Mouse (Mus musculus): ENCODE results near the gene Pmfbp1. TPM values are rescaled to one million over a fixed set of nuclear protein-coding genes. Genes with fewer than 3 reads are reported as not detected.

Gene Pmfbp1
- polyA plus RNA-seq, 1 experiment from 2014 or later, result 1.8 TPM

Other genes starting within 250 kb of the Pmfbp1 start
- gene Dhx38, start 71.8 kb downstream of the Pmfbp1 start, polyA plus RNA-seq (2016; fragmentation: Nextera tagmentation; extraction: Ambion mirVana), result 30.3 and 32.4 TPM in 2 replicates
- gene Txnl4b, start 71.9 kb downstream of the Pmfbp1 start, polyA plus RNA-seq (2016; fragmentation: Nextera tagmentation; extraction: Ambion mirVana), result 26.9 and 27.1 TPM in 2 replicates
- gene Hp, start 85.1 kb downstream of the Pmfbp1 start, polyA plus RNA-seq (2016; fragmentation: Nextera tagmentation; extraction: Ambion mirVana), result 0.29 and 0.33 TPM in 2 replicates
- 38.6 and 41.6 TPM in 2 replicates for gene Dhodh, start 114.6 kb downstream of the Pmfbp1 start, polyA plus RNA-seq (2016; fragmentation: Nextera tagmentation; extraction: Ambion mirVana)
- 0.11 and 0.45 TPM in 2 replicates for gene Pkd1l3, start 120.5 kb downstream of the Pmfbp1 start, polyA plus RNA-seq (2016; fragmentation: Nextera tagmentation; extraction: Ambion mirVana)
- 172 and 181 TPM in 2 replicates for gene Ist1, start 199.2 kb downstream of the Pmfbp1 start, polyA plus RNA-seq (2016; fragmentation: Nextera tagmentation; extraction: Ambion mirVana)
- 74.6 and 80.7 TPM in 2 replicates for gene Zfp821, start 211.5 kb downstream of the Pmfbp1 start, polyA plus RNA-seq (2016; fragmentation: Nextera tagmentation; extraction: Ambion mirVana)
- 7.3 and 8.3 TPM in 2 replicates for gene Atxn1l, start 243.7 kb downstream of the Pmfbp1 start, polyA plus RNA-seq (2016; fragmentation: Nextera tagmentation; extraction: Ambion mirVana)

Measured in midbrain, embryonic 12.5 days (tissue).